Mouse (Mus musculus) lung, adult 2 months (tissue): Measurements from ENCODE around the gene Smok2b. TPM values are rescaled to one million over a fixed set of nuclear protein-coding genes. Genes with fewer than 3 reads are reported as not detected.
A peak's percentile ranks its signal among the peaks of the same experiment; 100 is the strongest.
"Not testable (repeated sequence)": the region's sequence is repeated elsewhere in the genome, so short reads cannot be mapped to it uniquely, and the experiment has no call there.

Experiments used
- DNase-seq: peaks from one replicate; pipeline ENCODE4 v3.0.0; 2022
- H3K4me1 ChIP-seq: fragments of 200-500 bp; 2 replicates; pipeline ENCODE4 v1.6.1; 2011; ENCODE audit warnings: low read length; ENCODE audit not compliant: control insufficient read depth, insufficient read depth
- H3K4me3 ChIP-seq: fragments of 200-500 bp; replicated peaks from 2 replicates; pipeline ENCODE3; 2011; ENCODE audit warnings: low read depth, mild to moderate bottlenecking, control low read depth, low read length; ENCODE audit errors: extremely low read depth
- CTCF ChIP-seq: fragments of 200-500 bp; IDR thresholded peaks from 2 replicates; pipeline ENCODE4 v1.5.1; 2011; ENCODE audit warnings: mild to moderate bottlenecking, low read length, control low read depth; ENCODE audit not compliant: insufficient read depth
- POLR2A ChIP-seq: fragments of 200-500 bp; IDR thresholded peaks from 2 replicates; pipeline ENCODE4 v1.6.1; 2011; ENCODE audit warnings: low read depth, mild to moderate bottlenecking, control low read depth, low read length, borderline replicate concordance; ENCODE audit errors: extremely low read depth
- whole genome bisulfite sequencing: fragments of 180-500 bp; shearing (Covaris S2); methylation state at CpG from one replicate; pipeline ENCODE4 v1.1.7; 2018; 5-methylcytosine and 5-hydroxymethylcytosine counted together
- polyA plus RNA-seq: library from polyadenylated mRNA; depleted of rRNA; stranded (reverse); fragments of >200 nt; gene quantifications from 2 replicates; pipeline ENCODE4 v1.2.3, GENCODE M21; 2012; rRNA removed

Smok2b gene
- polyA plus RNA-seq, 1 experiment: not detected

- no peak for DNase-seq
- H3K4me1 ChIP-seq: no peaks in the 10 kb centered on the region
- 85% methylated on average over 2 of the region's 2 CpGs for WGBS
Observed at GRCm38 (mm10) chr17:13206491-13206890, 23.6 kb upstream of the Smok2b start.

GRCm38 (mm10) chr17:13208460-13208859 is 21.6 kb upstream of the Smok2b start:
- H3K4me1 ChIP-seq, H3K4me3 ChIP-seq, DNase-seq: not testable (repeated sequence)

More at GRCm38 (mm10) chr17:13206491-13206890, 23.6 kb upstream of the Smok2b start:
- TF ChIP-seq CTCF (no peak), POLR2A (no peak)
- H3K4me3 ChIP-seq: no peak overlapping the region

- Histone ChIP-seq H3K4me3 (no peak overlapping the region), H3K4me1 (no peaks in the 10 kb centered on the region)
- TF ChIP-seq POLR2A (no peak), CTCF (no peak)
- no peak for DNase-seq
- 58% methylated on average over 7 of the region's 7 CpGs for WGBS
Observed at GRCm38 (mm10) chr17:13212136-13212850, 17.8 kb upstream of the Smok2b start.

- Histone ChIP-seq H3K4me1 (no peaks in the 10 kb centered on the region), H3K4me3 (no peak overlapping the region)
- no peak for TF ChIP-seq POLR2A
- no peak for DNase-seq
- 51% methylated on average over 4 of the region's 4 CpGs for WGBS
Observed at GRCm38 (mm10) chr17:13214169-13214568, 15.9 kb upstream of the Smok2b start.

GRCm38 (mm10) chr17:13215595-13215994 is 14.5 kb upstream of the Smok2b start:
- TF ChIP-seq CTCF (0 out of 2 replicates have a peak, but pooled peaks have one; percentile 14), POLR2A (no peak)
- WGBS: 73% methylated on average over 2 of the region's 2 CpGs
- no peak for DNase-seq
- H3K4me1 ChIP-seq: no peaks in the 10 kb centered on the region
- H3K4me3 ChIP-seq: no peak overlapping the region

- Histone ChIP-seq H3K4me3 (no peak within 1 kb of the TSS), H3K4me1 (no peaks in the 10 kb centered on the region)
- TF ChIP-seq CTCF (no peak), POLR2A (no peak)
- WGBS: 77% methylated on average over 3 of the region's 3 CpGs
- no peak for DNase-seq
Observed at GRCm38 (mm10) chr17:13220888-13221287, 9.2 kb upstream of the Smok2b start, which contains the start of gene Smok2a. Smok2a (plus strand) TSS chr17:13221188.

- not testable (repeated sequence) for H3K4me1 ChIP-seq, H3K4me3 ChIP-seq, DNase-seq
- WGBS: 84% methylated on average over 2 of the region's 2 CpGs
Observed at GRCm38 (mm10) chr17:13221921-13222320, 8.1 kb upstream of the Smok2b start.

GRCm38 (mm10) chr17:13239461-13239860 is 9.4 kb downstream of the Smok2b start:
- WGBS: 76% methylated on average over 4 of the region's 4 CpGs
- DNase-seq, H3K4me3 ChIP-seq: not testable (repeated sequence)

GRCm38 (mm10) chr17:13240807-13241727 is 11.0 kb downstream of the Smok2b start:
- 84% methylated on average over 7 of the region's 13 CpGs for WGBS
- not testable (repeated sequence) for H3K4me1 ChIP-seq, DNase-seq, H3K4me3 ChIP-seq

More at GRCm38 (mm10) chr17:13239461-13239860, 9.4 kb downstream of the Smok2b start:
- not testable (repeated sequence) for H3K4me1 ChIP-seq

GRCm38 (mm10) chr17:13254786-13255185 is 24.7 kb downstream of the Smok2b start:
- 35% methylated on average over 1 of the region's 5 CpGs for WGBS
- H3K4me1 ChIP-seq, H3K4me3 ChIP-seq, DNase-seq: not testable (repeated sequence)

Other genes with a start within 250 kb of the Smok2b start
- 16.1 and 19.4 TPM in 2 replicates for gene Wtap, start 236.1 kb upstream of the Smok2b start, polyA plus RNA-seq
- gene Sod2, start 223.4 kb upstream of the Smok2b start, polyA plus RNA-seq: 285 and 325 TPM in 2 replicates
- not detected in 2 replicates for gene Gpr31b, start 178.0 kb upstream of the Smok2b start, polyA plus RNA-seq
- gene Tcp10b, start 169.2 kb upstream of the Smok2b start, polyA plus RNA-seq: 0.07 and 0.13 TPM in 2 replicates
- gene Unc93a, start 98.4 kb upstream of the Smok2b start, polyA plus RNA-seq: 0.22 TPM in 1 of 2 replicates, not detected in the other
- not detected in 2 replicates for gene Smok2a, start 9.1 kb upstream of the Smok2b start, polyA plus RNA-seq
- gene Tcp10c, start 124.3 kb downstream of the Smok2b start, polyA plus RNA-seq: not detected in 2 replicates